Mouse (Mus musculus): ENCODE measurements at regions not wholly inside any gene's neighbourhood (a gene's known extent, or its start where the extent isn't known, plus 50 kb on each side); places are given as distances from the start of the nearest gene placed in this dataset.

DNA sequence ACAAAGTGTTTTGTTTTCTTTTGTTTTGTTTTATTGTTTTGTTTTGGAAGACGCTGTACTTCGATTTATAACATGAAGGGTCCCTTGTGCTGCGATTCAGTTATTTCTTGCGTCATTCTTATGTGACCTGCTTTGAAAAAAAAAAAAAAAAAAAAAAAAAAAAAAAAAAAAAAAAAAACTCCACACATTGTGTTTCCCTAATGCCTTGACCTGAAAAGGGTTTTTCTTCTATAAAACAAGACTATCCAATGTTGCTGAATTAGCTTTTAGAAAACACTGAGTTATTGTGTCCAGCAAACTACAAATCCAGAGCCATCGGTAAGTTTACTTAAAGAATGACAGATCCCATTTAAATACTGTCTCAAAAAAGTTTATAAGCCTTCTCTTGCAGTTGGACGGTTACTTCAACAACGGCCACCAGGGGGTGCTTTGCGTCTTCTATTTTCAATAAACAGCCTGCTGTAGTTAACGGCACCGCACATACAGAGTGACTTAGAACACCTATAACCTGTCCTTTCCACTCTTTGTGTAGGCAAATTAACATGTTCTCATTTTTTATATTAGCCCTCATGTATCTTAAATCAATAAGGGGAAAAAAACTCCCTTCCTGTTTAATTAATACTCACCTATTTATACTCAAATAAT is 103.9 kb upstream of the Cxadr start:
- no peaks in the 10 kb centered on the region for H3K36me3 ChIP-seq (ENCODE audit: control insufficient read depth, insufficient read depth, low read length)
- H3K4me1 ChIP-seq (ENCODE audit: control insufficient read depth, insufficient read depth, low read length): no peaks in the 10 kb centered on the region
- no peak overlapping the region for H3K9ac ChIP-seq (ENCODE audit: low read depth, low read length)
- no peak overlapping the region for H3K4me3 ChIP-seq (ENCODE audit: low read depth, low read length)
- 7% methylated on average over 10 of the region's 10 CpGs for WGBS
- ATAC-seq: 0 out of 2 replicates have a peak, but pooled peaks have one; percentile 59
- no peaks in the 10 kb centered on the region for H3K27me3 ChIP-seq (ENCODE audit: control insufficient read depth, insufficient read depth, low read depth, low read length)
- H3K4me2 ChIP-seq (ENCODE audit: low read length): no peak overlapping the region
- no peaks in the 10 kb centered on the region for H3K9me3 ChIP-seq (replicated peaks; ENCODE audit: control insufficient read depth, low read length, poor library complexity, severe bottlenecking)
- no peak overlapping the region for H3K27ac ChIP-seq (ENCODE audit: low read length)

DNA sequence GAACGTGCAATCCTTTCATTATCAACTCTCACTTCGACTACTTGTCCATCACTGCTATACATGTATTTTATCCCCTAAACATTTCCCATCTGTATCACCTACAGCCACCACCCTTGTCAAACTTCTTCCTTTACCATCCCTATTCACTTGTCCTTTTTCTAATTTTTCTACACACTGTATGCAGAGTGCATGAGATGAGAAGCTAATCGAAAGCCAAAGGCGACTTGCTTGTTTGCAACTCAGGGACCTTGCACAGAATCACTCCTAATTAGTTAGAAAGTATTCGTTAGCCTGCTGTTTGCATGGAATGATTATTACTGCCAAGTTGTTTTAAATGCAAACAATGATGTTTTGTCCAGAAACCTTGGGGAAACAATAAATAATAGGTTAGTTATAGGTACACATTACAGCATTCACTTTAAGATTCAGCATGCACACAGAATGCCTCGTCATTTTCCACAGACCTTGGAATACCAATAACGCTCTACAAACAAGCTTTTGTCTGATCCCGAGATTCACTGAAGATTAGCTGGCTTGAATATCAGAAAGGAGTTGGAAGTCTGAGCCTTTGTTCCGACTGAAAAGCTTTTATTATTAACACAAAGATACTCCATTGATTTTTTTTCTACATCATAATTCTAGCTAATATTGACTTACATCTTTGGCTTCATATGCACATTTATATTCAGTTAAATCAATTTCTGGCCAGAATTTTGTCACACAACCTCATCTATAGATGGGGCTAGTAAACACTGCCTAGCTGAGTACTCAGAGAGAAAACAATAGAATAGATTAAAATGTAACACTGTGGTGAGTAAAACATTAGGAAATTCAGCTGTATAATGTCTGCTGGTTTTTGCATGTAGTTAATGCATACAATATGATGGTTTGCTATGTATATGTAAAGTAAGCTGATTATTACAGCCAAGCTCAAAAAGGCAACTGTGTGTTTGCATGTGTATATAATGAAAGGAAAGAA is 130.4 kb upstream of the Cxadr start:
- no peaks in the 10 kb centered on the region for H3K36me3 ChIP-seq (ENCODE audit: control insufficient read depth, insufficient read depth, low read length)
- H3K9ac ChIP-seq (ENCODE audit: low read depth, low read length): no peak overlapping the region
- no peak overlapping the region for H3K4me3 ChIP-seq (ENCODE audit: low read depth, low read length)
- 49% methylated on average over 9 of the region's 9 CpGs for WGBS
- H3K27ac ChIP-seq (ENCODE audit: low read length): peak overlapping the region; percentile 38
- peaks cover 7% of the 10 kb centered on the region; the same call in 1 of the 2 replicates for H3K4me1 ChIP-seq (ENCODE audit: control insufficient read depth, insufficient read depth, low read length)
- ATAC-seq: no peak
- H3K4me2 ChIP-seq (ENCODE audit: low read length): no peak overlapping the region
- H3K27me3 ChIP-seq (ENCODE audit: control insufficient read depth, insufficient read depth, low read depth, low read length): no peaks in the 10 kb centered on the region
- no peaks in the 10 kb centered on the region for H3K9me3 ChIP-seq (replicated peaks; ENCODE audit: control insufficient read depth, low read length, poor library complexity, severe bottlenecking)

DNA sequence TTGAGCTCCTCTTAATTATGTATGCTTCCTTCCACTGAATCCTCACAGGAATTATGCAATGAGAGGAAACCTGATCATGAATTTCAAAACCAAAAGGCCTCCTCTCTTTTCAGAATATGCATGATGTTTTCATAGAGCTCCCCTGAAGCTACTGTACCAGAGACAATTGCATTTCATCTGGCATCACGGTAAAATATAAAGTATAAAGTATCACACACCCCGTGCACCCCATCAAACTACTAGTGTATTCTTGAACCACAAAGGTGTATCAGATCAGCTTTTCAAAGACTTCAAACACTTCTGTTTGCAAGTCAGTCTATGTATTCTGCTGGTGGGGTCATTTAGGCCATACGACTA is 144.4 kb upstream of the Cxadr start:
- Histone ChIP-seq H3K4me3 (ENCODE audit: low read depth, low read length) (no peak overlapping the region), H3K4me2 (ENCODE audit: low read length) (no peak overlapping the region), H3K27me3 (ENCODE audit: control insufficient read depth, insufficient read depth, low read depth, low read length) (no peaks in the 10 kb centered on the region), H3K4me1 (ENCODE audit: control insufficient read depth, insufficient read depth, low read length) (no peaks in the 10 kb centered on the region; the same call in 1 of the 2 replicates), H3K9ac (ENCODE audit: low read depth, low read length) (no peak overlapping the region), H3K36me3 (ENCODE audit: control insufficient read depth, insufficient read depth, low read length) (no peaks in the 10 kb centered on the region), H3K9me3 (replicated peaks; ENCODE audit: control insufficient read depth, low read length, poor library complexity, severe bottlenecking) (no peaks in the 10 kb centered on the region), H3K27ac (ENCODE audit: low read length) (peak overlapping the region; percentile 75)
- 46% methylated on average over 3 of the region's 3 CpGs for WGBS
- peak; percentile 81; the same call in 1 of the 2 replicates for ATAC-seq

DNA sequence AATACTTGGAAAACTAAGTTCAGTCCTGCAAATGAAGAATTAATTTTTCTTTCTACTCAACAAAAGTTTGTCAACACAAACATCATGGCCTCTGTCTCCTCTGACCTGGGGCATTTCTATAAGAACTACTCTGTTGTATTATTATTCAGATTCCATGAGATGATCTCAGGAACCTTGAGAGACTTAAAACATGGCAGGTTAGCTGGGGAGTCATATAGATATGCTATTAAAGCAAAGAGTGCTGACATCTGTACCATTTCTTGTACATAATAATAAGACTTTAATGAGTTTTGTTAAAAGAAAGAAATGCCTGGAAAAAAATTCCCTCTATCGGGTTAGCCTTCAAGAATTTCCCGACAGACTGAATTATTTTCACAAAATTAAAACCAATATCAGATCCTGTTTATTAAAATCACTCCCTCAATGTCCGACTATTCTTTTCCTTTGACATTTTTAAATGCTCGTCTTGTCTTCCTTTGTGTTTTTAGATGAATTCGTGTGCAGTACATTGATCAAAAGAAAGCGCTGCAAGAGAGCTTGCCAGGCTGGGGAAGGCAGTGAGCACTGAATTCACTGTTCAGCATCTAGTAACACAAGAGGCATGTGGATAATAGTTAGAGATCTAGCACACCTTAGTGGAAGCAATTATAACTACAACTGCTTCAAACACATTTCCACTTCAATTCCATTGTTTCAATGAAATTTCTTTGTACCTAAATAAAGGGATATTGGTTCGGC is 145.0 kb upstream of the Cxadr start:
- H3K9me3 ChIP-seq (replicated peaks; ENCODE audit: control insufficient read depth, low read length, poor library complexity, severe bottlenecking): no peaks in the 10 kb centered on the region
- H3K27me3 ChIP-seq (ENCODE audit: control insufficient read depth, insufficient read depth, low read depth, low read length): no peaks in the 10 kb centered on the region
- H3K4me2 ChIP-seq (ENCODE audit: low read length): peak overlapping the region; percentile 23
- H3K4me1 ChIP-seq (ENCODE audit: control insufficient read depth, insufficient read depth, low read length): no peaks in the 10 kb centered on the region; the same call in 1 of the 2 replicates
- no peak overlapping the region for H3K4me3 ChIP-seq (ENCODE audit: low read depth, low read length)
- H3K36me3 ChIP-seq (ENCODE audit: control insufficient read depth, insufficient read depth, low read length): no peaks in the 10 kb centered on the region
- ATAC-seq: peak; percentile 99
- 9% methylated on average over 7 of the region's 7 CpGs for WGBS
- H3K27ac ChIP-seq (ENCODE audit: low read length): peak overlapping the region; percentile 75
- H3K9ac ChIP-seq (ENCODE audit: low read depth, low read length): no peak overlapping the region

DNA sequence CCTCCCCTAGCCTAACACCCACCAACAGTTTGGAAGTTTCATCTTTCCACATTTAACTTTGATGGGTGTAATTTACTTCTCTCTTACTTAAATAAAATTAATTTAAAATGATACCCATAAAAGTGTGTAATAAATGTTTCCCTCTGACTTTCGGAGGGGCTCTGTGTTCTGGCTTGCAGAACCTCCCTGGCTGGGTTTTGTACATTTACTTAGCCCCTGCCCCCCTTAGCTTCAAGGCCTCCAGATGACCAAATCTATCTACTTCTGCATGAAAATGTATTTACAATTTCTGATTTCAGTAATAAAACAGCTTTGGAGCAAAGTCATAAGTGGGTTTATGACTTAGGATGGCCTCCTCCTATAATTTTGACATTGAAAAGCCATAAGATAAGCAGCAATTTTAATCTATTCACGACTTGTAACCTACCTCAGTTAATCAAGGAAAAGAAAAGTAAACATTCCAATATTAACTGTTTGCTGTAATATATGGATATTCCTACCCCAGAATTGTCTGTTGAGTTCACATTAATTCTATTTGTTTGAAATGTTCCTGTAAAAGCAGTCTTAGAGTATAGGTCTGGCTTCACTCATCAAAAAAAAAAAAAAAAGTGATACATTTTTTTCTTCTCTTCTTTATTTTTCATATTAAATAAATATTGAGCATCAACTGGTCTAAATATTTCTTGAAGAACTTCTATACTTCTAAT is 147.2 kb upstream of the Cxadr start:
- H3K4me1 ChIP-seq (ENCODE audit: control insufficient read depth, insufficient read depth, low read length): no peaks in the 10 kb centered on the region; the same call in 1 of the 2 replicates
- H3K27ac ChIP-seq (ENCODE audit: low read length): no peak overlapping the region
- ATAC-seq: no peak
- H3K27me3 ChIP-seq (ENCODE audit: control insufficient read depth, insufficient read depth, low read depth, low read length): no peaks in the 10 kb centered on the region
- H3K4me3 ChIP-seq (ENCODE audit: low read depth, low read length): no peak overlapping the region
- H3K9me3 ChIP-seq (replicated peaks; ENCODE audit: control insufficient read depth, low read length, poor library complexity, severe bottlenecking): no peaks in the 10 kb centered on the region
- no peaks in the 10 kb centered on the region for H3K36me3 ChIP-seq (ENCODE audit: control insufficient read depth, insufficient read depth, low read length)
- no peak overlapping the region for H3K4me2 ChIP-seq (ENCODE audit: low read length)
- H3K9ac ChIP-seq (ENCODE audit: low read depth, low read length): no peak overlapping the region
- 89% methylated on average over 2 of the region's 2 CpGs for WGBS

DNA sequence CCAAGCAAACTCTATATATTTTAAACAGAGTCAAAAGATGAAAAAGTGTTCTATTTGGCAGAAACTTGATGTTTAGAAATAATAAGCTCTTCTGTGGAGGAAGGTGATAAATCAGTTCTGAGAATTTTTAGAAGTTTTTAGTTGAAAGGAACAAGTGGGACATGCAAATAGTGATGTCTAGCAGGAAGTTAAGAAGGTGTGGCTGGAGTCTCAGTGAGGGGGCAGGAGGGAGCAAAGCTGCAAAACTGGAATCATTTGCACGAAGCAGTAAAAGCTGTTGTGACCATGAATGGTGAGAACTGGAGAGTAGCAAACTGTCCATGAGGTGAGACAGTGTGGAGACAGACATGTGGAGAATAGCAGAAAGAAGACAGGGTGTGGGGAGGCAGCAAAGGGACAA is 157.1 kb upstream of the Cxadr start:
- no peak overlapping the region for H3K9ac ChIP-seq (ENCODE audit: low read depth, low read length)
- no peak overlapping the region for H3K27ac ChIP-seq (ENCODE audit: low read length)
- no peaks in the 10 kb centered on the region for H3K4me1 ChIP-seq (ENCODE audit: control insufficient read depth, insufficient read depth, low read length)
- no peak overlapping the region for H3K4me2 ChIP-seq (ENCODE audit: low read length)
- H3K27me3 ChIP-seq (ENCODE audit: control insufficient read depth, insufficient read depth, low read depth, low read length): no peaks in the 10 kb centered on the region
- H3K9me3 ChIP-seq (replicated peaks; ENCODE audit: control insufficient read depth, low read length, poor library complexity, severe bottlenecking): no peaks in the 10 kb centered on the region
- H3K36me3 ChIP-seq (ENCODE audit: control insufficient read depth, insufficient read depth, low read length): no peaks in the 10 kb centered on the region
- no peak for ATAC-seq
- H3K4me3 ChIP-seq (ENCODE audit: low read depth, low read length): no peak overlapping the region
- 71% methylated on average over 1 of the region's 1 CpGs for WGBS

DNA sequence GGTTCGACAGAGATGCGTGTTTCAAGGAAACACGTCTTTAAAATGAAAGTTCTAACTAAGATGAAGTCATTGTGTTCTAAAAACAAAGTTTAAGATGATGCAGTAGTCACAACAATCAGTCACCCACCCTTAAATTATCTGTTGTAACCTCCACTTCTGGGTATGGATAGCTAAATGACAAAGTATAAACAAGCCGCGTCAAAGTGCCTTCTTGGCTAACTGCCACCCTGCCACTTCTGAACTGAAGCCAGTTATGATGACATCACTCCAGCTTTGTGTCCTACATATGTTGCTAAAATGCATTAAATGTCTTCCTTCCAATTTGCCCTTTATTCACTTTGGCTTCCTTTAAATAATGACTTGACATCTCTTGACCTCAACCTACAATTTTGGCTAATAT is 165.8 kb upstream of the Cxadr start:
- Histone ChIP-seq H3K36me3 (ENCODE audit: control insufficient read depth, insufficient read depth, low read length) (no peaks in the 10 kb centered on the region), H3K27me3 (ENCODE audit: control insufficient read depth, insufficient read depth, low read depth, low read length) (no peaks in the 10 kb centered on the region), H3K4me2 (ENCODE audit: low read length) (no peak overlapping the region), H3K4me1 (ENCODE audit: control insufficient read depth, insufficient read depth, low read length) (no peaks in the 10 kb centered on the region), H3K27ac (ENCODE audit: low read length) (no peak overlapping the region), H3K9me3 (replicated peaks; ENCODE audit: control insufficient read depth, low read length, poor library complexity, severe bottlenecking) (no peaks in the 10 kb centered on the region), H3K9ac (ENCODE audit: low read depth, low read length) (no peak overlapping the region), H3K4me3 (ENCODE audit: low read depth, low read length) (no peak overlapping the region)
- WGBS: 89% methylated on average over 5 of the region's 5 CpGs
- ATAC-seq: no peak

DNA sequence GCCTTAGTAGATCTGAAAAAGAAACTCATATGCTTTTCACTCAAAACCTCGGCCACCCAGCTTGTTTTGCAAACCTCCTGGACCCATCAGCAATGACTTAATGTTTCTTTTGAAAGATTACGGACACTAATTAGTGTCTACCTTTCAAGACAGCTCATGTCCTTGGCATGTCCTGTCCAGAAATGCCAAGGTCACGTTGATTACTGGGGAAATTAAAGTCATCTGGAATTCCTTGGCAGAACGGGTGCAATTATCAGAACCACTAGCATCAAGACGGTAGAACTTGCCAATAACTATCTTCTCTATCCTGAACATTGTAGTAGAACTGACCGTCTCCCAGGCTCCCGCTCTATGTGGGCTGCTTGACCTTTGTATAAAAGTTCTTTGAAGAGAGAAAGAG is 166.8 kb upstream of the Cxadr start:
- Histone ChIP-seq H3K9ac (ENCODE audit: low read depth, low read length) (no peak overlapping the region), H3K9me3 (replicated peaks; ENCODE audit: control insufficient read depth, low read length, poor library complexity, severe bottlenecking) (no peaks in the 10 kb centered on the region), H3K4me2 (ENCODE audit: low read length) (no peak overlapping the region), H3K27ac (ENCODE audit: low read length) (no peak overlapping the region), H3K36me3 (ENCODE audit: control insufficient read depth, insufficient read depth, low read length) (no peaks in the 10 kb centered on the region), H3K27me3 (ENCODE audit: control insufficient read depth, insufficient read depth, low read depth, low read length) (no peaks in the 10 kb centered on the region), H3K4me1 (ENCODE audit: control insufficient read depth, insufficient read depth, low read length) (no peaks in the 10 kb centered on the region), H3K4me3 (ENCODE audit: low read depth, low read length) (no peak overlapping the region)
- WGBS: 91% methylated on average over 7 of the region's 7 CpGs
- no peak for ATAC-seq
